Mouse (Mus musculus) heart, postnatal 0 days (tissue): ENCODE measurements around the gene Nphs1. TPM values are rescaled to one million over a fixed set of nuclear protein-coding genes. Genes with fewer than 3 reads are reported as not detected.
A peak's percentile ranks its signal among the peaks of the same experiment; 100 is the strongest.

ENCODE experiments used
- ATAC-seq: fragments of 200-750 bp; cut with Nextera tagmentation; 2 replicates; pipeline ENCODE4 v1.8.0; 2017; ENCODE audit warnings: low read depth, moderate number of reproducible peaks, moderate library complexity; ENCODE audit not compliant: insufficient read depth
- DNase-seq: peaks from one replicate; pipeline ENCODE4 v3.0.0-alpha.2; 2016; ENCODE audit warnings: low spot score
- H3K27ac ChIP-seq: fragments of 300-500 bp; sonication (generic); 2 replicates; pipeline ENCODE4 v1.5.1; 2014; ENCODE audit warnings: low read depth, mild to moderate bottlenecking
- H3K27me3 ChIP-seq: fragments of 300-500 bp; sonication (generic); 2 replicates; pipeline ENCODE4 v1.6.1; 2014; ENCODE audit warnings: low read length, mixed read lengths; ENCODE audit not compliant: control insufficient read depth, insufficient read depth
- H3K36me3 ChIP-seq: fragments of 300-500 bp; sonication (generic); replicated peaks from 2 replicates; pipeline ENCODE4 v1.6.1; 2014; ENCODE audit warnings: low read length, mixed read lengths; ENCODE audit not compliant: control insufficient read depth, insufficient read depth
- H3K4me1 ChIP-seq: fragments of 300-500 bp; sonication (generic); 2 replicates; pipeline ENCODE4 v1.6.1; 2014; ENCODE audit warnings: antibody characterized with exemption; ENCODE audit not compliant: control insufficient read depth, insufficient read depth
- H3K4me2 ChIP-seq: fragments of 300-500 bp; sonication (generic); 2 replicates; pipeline ENCODE4 v1.6.1; 2014; ENCODE audit warnings: low read depth, mild to moderate bottlenecking, low read length, moderate library complexity
- H3K4me3 ChIP-seq: fragments of 300-500 bp; sonication (generic); 2 replicates; pipeline ENCODE4 v1.5.1; 2014; ENCODE audit warnings: low read depth, low read length
- H3K9ac ChIP-seq: fragments of 300-500 bp; sonication (generic); replicated peaks from 2 replicates; pipeline ENCODE4 v1.6.1; 2014; ENCODE audit warnings: low read depth, low read length, mixed read lengths
- H3K9me3 ChIP-seq: fragments of 300-500 bp; sonication (generic); replicated peaks from 2 replicates; pipeline ENCODE4 v1.6.1; 2016; ENCODE audit warnings: low read length; ENCODE audit not compliant: control insufficient read depth
- CTCF ChIP-seq: IDR thresholded peaks from 2 replicates; pipeline ENCODE4 v1.5.1; 2016; ENCODE audit warnings: antibody characterized with exemption, control low read depth, low read depth
- EP300 ChIP-seq: IDR thresholded peaks from 2 replicates; pipeline ENCODE4 v1.6.1; 2016; ENCODE audit warnings: antibody characterized with exemption, low read depth
- WGBS: fragments of 180-500 bp; shearing (Covaris S2); extraction: QIAGEN DNeasy Blood & Tissue Kit; methylation state at CpG from one replicate; pipeline ENCODE4 v1.1.7; 2014; 5-methylcytosine and 5-hydroxymethylcytosine counted together
- polyA plus RNA-seq: library from polyadenylated mRNA; unstranded; fragments of >200 nt; fragmentation: Nextera tagmentation; extraction: Ambion mirVana; gene quantifications from 2 replicates; pipeline ENCODE4 v1.2.1, GENCODE M21; 2015
- total RNA-seq: library from RNA; depleted of rRNA; stranded (reverse); fragments of >200 nt; gene quantifications from 2 replicates; pipeline ENCODE4 v1.2.3, GENCODE M21; 2014; ENCODE audit warnings: low replicate concordance

Gene Nphs1
- total and polyA plus RNA-seq, 2 experiments from 2014 or later: not detected

DNA sequence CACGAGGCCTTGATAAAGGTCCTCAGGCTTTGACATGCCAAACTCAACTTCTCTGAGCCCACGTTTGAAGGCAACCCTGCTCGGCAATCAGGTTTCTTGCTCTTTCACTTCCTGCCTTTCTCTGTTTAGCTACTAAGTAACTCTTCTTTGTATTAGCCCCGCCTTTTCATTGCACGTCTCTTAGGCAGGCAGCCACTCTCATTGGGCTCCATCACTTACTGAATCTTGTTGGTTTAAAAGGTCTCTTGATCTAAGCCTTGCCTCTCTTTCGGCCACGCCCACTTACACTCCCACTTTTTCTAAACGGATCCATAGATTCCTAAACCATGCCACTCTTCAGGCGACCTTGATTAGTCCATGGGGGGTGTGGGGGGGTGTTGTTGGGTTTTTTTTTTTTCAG is 14.4 kb upstream of the Nphs1 start:
- Histone ChIP-seq H3K4me1 (peaks cover 6% of the 10 kb centered on the region; the same call in 1 of the 2 replicates), H3K4me2 (no peak overlapping the region), H3K27me3 (peaks cover 44% of the 10 kb centered on the region), H3K9ac (no peak overlapping the region), H3K4me3 (no peak overlapping the region), H3K9me3 (no peaks in the 10 kb centered on the region), H3K36me3 (no peaks in the 10 kb centered on the region), H3K27ac (no peak overlapping the region)
- 24% methylated on average over 9 of the region's 9 CpGs for WGBS
- no peak for TF ChIP-seq CTCF
- TF ChIP-seq EP300: no peak
- no peak for ATAC-seq
- DNase-seq: no peak

DNA sequence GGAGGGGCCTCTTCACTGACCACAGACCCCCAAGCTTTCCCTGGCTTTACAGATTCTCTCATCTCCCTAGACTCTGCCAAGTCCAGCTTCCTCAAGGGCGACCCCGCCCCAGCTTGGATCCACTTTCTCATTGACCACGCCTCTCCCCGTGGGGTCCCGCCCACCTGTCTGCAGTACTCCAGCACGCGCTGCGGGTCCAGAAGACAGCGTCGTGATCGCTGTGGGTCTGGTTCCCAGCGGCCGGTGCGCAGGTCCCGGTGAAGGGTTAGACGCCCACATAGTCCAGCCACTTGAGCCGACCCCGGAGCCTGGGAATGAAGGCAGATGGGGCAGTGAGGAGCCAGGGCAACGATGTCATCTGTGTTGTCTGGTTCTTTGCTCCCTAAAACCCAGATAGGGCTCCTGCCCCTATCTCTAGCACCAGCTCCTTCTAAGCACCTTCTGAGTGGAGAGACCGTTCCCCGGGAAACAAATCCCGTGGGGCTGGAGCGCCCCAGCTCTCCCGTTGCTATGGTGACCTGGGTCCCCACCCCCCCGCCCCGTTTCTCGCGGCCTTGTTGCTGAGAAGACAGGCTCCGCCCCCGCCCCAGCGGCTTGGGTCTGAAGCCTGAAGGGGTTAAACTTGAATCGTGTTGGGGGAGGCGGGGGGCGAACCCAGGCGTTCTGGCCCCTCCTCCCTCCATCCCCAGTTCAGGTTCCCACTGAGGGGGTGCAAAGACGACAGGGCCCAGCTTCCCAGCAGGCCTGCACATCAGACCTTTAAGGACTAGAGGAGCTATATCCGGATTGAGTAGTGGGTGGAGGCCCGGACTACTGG is 13.8 kb upstream of the Nphs1 start:
- peaks cover 42% of the 10 kb centered on the region for H3K27me3 ChIP-seq
- peak overlapping the region; percentile 26; the same call in 1 of the 2 replicates for H3K9ac ChIP-seq
- H3K9me3 ChIP-seq: no peaks in the 10 kb centered on the region
- H3K4me1 ChIP-seq: peaks cover 6% of the 10 kb centered on the region; the same call in 1 of the 2 replicates
- no peak for ATAC-seq
- no peak for DNase-seq
- 2% methylated on average over 37 of the region's 38 CpGs for WGBS
- no peaks in the 10 kb centered on the region for H3K36me3 ChIP-seq
- peak overlapping the region; percentile 66 for H3K4me3 ChIP-seq
- H3K4me2 ChIP-seq: peak overlapping the region; percentile 92
- no peak for TF ChIP-seq CTCF
- H3K27ac ChIP-seq: no peak overlapping the region

DNA sequence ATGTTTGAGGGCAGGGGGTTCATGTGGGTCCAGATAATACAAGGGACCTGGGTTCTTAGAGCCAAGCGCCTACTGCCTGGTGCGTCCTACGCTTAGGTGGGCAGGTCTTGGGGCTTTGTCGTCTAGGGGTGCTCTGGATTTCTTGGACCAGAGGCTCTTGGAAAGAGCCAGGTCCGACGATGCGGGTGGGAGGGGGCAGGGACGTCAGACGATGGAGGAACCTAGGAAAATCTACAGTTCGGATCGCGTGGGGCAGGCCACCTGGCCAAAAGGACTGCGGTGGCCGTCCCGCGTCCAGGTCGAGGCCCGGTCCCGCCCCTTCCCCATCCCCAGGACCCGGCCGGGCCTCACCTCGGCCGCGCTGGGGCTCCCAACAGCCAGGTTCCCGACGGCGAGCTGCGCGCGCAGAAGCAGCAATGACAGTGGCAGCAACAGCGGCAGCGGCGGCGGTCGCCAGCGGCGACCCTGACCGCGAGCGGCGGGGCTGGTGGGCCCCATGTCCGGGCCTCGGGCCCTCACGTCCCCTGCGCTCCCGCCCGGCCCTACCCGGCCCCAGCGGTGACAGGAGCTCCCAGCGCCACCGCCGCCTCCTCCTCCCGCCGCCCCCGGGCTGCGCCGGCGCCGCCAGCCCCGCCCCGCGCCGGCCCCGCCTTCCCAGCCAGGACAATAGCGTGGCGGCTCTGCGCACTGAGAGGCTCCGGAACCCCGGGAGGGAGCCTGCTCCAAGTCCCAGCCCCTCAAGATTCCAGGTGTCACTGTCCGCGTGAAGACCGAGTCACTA is 13.0 kb upstream of the Nphs1 start, which contains the start of gene Aplp1:
TSS of gene Aplp1 (minus strand) at position 565 of the 781 bp plus-strand sequence.
- H3K36me3 ChIP-seq: no peaks in the 10 kb centered on the region
- peaks cover 42% of the 10 kb centered on the region for H3K27me3 ChIP-seq
- peak; percentile 44 for ATAC-seq
- H3K9me3 ChIP-seq: no peaks in the 10 kb centered on the region
- peak within 1 kb of the TSS; percentile 92 for H3K4me2 ChIP-seq
- peak within 1 kb of the TSS; percentile 26; the same call in 1 of the 2 replicates for H3K9ac ChIP-seq
- TF ChIP-seq CTCF: no peak
- TF ChIP-seq EP300: no peak
- WGBS: under 1% methylated on average over 59 of the region's 72 CpGs
- H3K27ac ChIP-seq: no peak within 1 kb of the TSS
- H3K4me3 ChIP-seq: peak within 1 kb of the TSS; percentile 66
- peaks cover 6% of the 10 kb centered on the region; the same call in 1 of the 2 replicates for H3K4me1 ChIP-seq
- DNase-seq: no peak

DNA sequence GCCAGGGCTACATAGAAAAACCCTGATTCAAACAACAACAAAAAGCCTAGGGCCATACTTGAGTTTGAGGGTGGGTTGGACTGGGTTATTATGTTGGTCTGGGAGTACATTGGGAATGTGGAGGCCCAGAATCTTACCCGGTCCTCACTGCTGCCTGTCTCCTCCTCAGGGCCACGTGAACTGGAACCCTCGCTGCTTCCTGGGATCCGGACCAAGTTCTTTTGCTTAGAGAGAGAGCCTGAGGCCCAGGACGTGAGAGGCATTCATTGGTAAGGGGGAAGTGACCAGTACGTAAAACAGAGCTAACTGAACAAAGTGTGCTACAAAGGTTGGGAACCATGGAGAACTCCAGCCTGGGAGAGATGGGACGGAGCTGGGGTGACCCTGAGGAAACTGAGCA is 7.9 kb upstream of the Nphs1 start:
- Histone ChIP-seq H3K4me1 (no peaks in the 10 kb centered on the region), H3K27me3 (peaks cover 42% of the 10 kb centered on the region), H3K4me3 (no peak overlapping the region), H3K9ac (no peak overlapping the region), H3K36me3 (no peaks in the 10 kb centered on the region), H3K27ac (no peak overlapping the region), H3K4me2 (no peak overlapping the region), H3K9me3 (no peaks in the 10 kb centered on the region)
- TF ChIP-seq CTCF (no peak), EP300 (no peak)
- DNase-seq (no peak), ATAC-seq (no peak)
- 65% methylated on average over 7 of the region's 7 CpGs for WGBS

DNA sequence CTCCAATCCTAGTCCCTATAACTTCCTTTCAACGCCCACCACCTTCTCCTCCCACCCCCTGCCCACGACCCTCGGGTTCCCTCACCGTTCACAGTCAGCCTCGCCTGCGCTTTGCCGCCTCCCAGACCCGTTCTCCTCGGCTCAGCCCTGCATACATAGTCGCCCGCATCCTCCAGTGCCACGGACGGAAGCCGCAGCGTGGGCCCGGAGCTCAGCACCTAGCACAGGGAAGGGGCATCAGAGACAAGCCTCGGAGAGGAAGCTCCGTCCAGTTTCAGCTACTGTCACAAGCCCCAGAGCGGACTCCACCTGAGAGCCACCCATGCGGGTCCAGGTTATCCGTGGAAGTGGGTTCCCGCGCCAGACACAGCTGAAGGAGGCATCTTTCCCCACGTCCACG is 4.8 kb upstream of the Nphs1 start:
- TF ChIP-seq EP300 (no peak), CTCF (no peak)
- no peak overlapping the region for H3K9ac ChIP-seq
- peaks cover 60% of the 10 kb centered on the region for H3K27me3 ChIP-seq
- H3K4me2 ChIP-seq: no peak overlapping the region
- H3K27ac ChIP-seq: no peak overlapping the region
- DNase-seq (no peak), ATAC-seq (no peak)
- H3K9me3 ChIP-seq: no peaks in the 10 kb centered on the region
- H3K4me3 ChIP-seq: no peak overlapping the region
- H3K4me1 ChIP-seq: no peaks in the 10 kb centered on the region
- 21% methylated on average over 25 of the region's 25 CpGs for WGBS
- no peaks in the 10 kb centered on the region for H3K36me3 ChIP-seq
